Mouse (Mus musculus) c-Kit-positive CD71-positive TER-119-positive erythroid progenitor cells, embryonic 14.5 days (primary cell): Measurements from ENCODE around the gene Fam186b.

Experiments
- DNase-seq: peaks from one replicate; pipeline ENCODE4 v3.0.0-alpha.2; 2013; ENCODE audit warnings: low spot score

The Fam186b gene

GRCm38 (mm10) chr15:99320168-99320674, 24.5 kb upstream of the Fam186b start:
- DNase-seq: no peak

DNA sequence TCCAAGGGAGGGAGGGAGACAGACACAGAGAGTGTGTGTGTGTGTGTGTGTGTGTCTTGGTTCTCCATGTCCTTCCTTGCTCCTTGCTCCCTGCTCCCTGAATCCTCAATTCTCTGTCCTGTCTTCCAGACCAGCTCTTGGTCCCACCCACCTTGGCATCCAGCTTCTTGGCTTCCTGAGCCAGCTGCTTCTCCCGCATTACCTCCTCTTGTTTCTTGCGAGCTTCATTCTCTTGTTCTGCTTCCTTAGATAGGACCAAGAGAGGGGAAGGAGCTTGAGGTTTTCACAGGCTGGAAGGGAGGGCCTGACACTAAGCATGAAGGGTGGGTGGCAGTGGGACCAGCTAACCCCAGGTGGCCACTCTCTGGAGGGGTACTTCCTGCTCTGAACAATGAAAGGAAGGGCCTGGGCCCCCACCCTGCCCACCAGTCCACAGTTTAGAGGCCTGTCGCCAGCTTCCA, 23.8 kb upstream of the Fam186b start:
- DNase-seq: no peak

GRCm38 (mm10) chr15:99318861-99319410, 23.2 kb upstream of the Fam186b start:
- no peak for DNase-seq

GRCm38 (mm10) chr15:99318071-99318470, 22.4 kb upstream of the Fam186b start:
- no peak for DNase-seq

DNA sequence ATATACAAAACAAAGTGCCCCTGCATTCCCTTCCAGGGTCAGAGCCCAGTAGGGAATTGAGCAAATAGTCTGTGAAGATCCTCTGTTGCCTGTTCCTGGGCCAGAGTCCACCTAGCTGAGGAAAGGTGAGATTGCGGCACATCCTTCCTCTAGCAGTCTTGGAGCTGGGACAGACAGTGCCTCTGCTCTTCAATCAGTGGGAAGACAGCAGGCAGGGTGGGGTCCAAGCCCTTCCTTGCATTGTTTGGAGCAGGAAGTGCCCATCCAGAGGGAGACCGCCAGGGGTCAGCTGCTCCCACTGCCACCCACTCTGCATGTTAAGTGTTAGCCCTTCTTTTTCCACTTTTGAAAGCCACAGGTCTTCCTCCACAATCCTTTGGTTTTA, 21.6 kb upstream of the Fam186b start:
- no peak for DNase-seq

DNA sequence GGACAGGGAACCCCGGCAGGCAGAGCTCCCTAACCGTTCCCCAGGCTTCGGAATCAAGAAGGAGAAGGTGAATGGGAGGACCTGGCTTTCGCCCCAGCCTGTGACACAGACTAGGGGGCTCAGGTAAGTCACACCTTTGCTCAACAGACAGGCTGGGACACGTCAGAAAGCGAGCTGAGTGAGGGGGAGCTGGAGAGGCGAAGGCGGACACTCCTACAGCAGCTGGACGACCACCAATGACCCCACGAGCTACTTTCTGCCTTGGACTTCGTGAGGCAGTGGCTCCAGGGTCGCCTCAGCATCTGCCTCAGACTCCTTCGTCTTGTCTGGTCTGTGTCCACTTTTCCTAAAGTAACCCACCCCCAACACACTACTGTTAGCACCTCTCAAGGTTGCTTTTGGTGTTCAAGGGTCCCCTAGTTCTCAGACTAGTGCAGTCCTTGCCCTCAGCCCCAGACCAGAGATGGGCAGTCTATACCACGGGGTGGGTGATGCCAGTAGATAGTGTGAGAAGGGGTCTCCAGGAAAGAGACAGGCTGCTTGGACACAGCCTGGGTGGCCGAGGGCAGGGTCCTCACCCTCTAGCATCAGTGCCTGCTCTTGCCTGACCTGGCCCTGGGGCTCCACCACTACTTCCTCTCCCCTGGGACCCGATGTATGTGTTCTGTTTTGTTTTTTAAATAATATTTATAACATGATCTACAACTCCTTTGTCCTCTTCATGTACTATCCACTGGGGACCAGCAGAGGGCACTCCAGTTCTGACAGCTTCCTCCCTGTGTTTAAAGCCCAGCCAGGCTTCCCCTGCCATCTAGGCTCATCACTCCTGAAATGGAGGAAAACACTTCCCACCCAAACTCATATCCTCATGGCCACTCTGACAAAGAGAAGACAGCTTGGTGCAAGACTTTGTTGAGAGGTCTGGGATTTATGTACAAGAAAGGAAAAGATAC, 20.9 kb upstream of the Fam186b start:
- DNase-seq: peak; percentile 37

- no peak for DNase-seq
Observed at GRCm38 (mm10) chr15:99314891-99315290, 19.2 kb upstream of the Fam186b start.

GRCm38 (mm10) chr15:99310617-99311016, 14.9 kb upstream of the Fam186b start:
- DNase-seq: no peak

DNA sequence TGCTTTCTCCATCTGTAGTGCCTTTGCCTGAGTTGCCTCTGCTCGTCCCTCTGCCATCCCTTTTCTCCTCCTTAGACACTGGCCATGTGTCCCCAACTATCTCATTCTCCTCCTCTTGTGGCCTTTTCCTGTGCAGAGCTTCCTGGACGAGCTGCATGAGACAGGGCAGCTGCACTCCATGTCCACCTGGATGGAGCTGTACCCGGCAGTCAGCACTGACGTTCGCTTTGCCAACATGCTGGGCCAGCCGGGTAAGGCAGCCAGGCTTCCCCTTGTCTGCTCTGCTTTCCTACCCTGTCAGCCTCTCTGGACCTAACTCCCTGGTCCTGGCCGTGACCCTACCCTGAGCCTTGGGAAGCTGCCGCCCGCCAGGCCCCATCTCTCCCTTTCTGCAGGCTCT, 13.9 kb upstream of the Fam186b start:
- DNase-seq: no peak

DNA sequence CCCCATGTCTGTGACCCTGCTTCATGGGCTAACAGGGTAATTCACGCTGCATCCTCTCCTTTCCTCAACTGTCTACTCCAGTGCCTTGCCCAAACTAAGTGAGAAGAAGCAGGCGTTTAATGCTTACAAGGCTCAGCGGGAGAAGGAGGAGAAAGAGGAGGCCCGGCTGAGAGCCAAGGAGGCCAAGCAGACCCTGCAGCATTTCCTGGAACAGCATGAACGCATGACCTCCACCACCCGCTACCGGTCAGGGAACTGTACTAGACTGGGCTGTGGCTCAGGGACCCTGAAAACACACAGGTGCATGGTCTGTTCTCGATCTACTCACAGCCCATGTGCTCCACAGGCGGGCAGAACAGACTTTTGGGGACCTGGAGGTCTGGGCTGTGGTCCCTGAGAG, 11.8 kb upstream of the Fam186b start:
- DNase-seq: no peak

GRCm38 (mm10) chr15:99296213-99296612, 525 bp upstream of the Fam186b start:
- DNase-seq: no peak

DNA sequence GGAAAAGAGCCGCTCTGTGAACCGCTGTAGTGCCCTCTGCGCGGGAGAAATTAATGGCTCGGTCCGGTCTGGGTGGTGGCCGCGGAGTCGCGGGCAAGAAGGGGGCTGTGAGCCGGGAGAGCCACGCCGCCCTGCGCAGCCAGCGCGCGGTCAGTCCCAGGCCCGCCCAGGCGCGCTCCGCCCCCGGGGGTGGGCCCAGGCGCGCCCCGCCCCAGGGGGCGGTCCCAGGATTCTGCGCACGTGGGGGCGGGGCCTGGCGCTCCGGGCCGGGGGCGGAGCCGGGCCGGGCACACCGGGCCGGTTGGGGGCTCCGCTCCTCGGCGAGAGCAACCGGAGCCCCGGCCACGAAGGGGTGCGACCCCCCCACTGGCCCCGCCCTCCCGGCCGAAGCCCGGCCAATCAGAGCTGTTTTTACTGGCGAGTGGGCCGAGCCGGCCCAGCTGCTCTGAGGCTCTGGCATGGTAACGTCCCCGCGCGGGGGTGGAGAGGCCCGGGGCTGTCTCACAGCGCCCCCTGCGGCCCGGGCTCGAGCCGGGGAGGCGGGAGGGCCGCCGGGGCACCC, 794 bp downstream of the Fam186b start, which contains the start of gene Prpf40b:
TSS of gene Prpf40b (plus strand) at position 275 of the 562 bp plus-strand sequence.
- DNase-seq: peak; percentile 62

DNA sequence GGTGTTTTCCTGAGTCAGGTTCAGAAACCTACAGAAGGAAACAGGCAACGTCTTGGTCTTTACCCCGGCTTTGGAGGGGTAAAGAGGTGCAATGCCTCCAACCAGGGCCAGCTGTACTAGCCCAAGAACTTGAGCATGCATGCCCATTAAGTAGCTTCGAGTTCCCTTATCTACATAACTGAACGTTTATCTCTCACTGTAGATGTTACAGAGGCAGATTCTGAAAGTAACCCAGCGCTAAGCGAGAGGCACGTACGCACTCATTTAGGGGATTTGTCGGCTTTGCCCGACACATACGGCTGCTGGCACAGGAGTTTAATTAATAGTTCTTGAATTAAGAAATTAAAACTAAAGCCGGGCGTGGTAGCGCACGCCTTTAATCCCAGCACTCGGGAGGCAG, 1.4 kb downstream of the Fam186b start:
- DNase-seq: peak; percentile 15

- no peak for DNase-seq
Observed at GRCm38 (mm10) chr15:99290586-99290985, 5.1 kb downstream of the Fam186b start.

DNA sequence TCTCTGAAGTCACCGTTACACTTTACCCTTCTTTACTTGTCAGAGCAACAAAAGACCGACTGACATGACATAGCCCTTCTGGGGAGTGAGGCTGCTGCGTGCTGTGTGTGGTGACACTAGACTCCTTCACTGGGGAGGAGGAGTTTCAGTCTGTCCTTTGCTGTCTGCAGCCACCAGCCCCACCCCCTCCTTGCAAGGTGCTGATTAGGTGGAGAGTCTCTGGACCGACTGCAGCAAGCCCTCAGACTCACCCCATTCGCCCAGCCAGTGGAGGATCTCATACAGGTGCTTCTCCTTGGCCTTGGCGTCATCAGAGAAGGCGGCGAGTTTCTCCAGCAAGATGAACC, 10.5 kb downstream of the Fam186b start:
- no peak for DNase-seq

GRCm38 (mm10) chr15:99284527-99285188, 11.0 kb downstream of the Fam186b start:
- DNase-seq: peak; percentile 52

GRCm38 (mm10) chr15:99283456-99283855, 12.2 kb downstream of the Fam186b start:
- no peak for DNase-seq

- no peak for DNase-seq
Observed at GRCm38 (mm10) chr15:99278271-99278670, 17.4 kb downstream of the Fam186b start.

- DNase-seq: no peak
Observed at GRCm38 (mm10) chr15:99276095-99276494, 19.6 kb downstream of the Fam186b start.

GRCm38 (mm10) chr15:99265679-99266078, 30.0 kb downstream of the Fam186b start:
- peak; percentile 68 for DNase-seq

DNA sequence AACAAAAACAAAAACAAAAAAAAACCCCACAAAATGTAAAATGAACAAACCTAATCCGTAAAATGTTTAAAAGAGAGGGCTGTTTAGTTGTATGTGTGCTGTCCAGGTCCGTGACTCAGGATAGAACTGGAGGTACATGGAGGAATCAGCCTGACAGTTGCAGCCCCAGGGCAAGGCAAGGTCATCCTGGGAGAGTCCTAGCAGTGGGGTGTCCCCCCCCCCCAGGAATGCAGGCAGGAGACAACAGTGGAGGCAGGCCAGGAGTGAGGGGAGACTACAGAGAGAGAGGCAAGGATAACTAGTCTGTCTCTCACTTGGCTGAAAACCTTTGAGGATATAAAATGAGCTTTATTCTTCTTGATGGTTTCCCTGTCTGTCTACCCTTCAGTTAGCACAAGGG, 31.3 kb downstream of the Fam186b start:
- no peak for DNase-seq

- DNase-seq: no peak
Observed at GRCm38 (mm10) chr15:99262702-99263101, 33.0 kb downstream of the Fam186b start.
